Mouse (Mus musculus) cerebellum, postnatal 10 days (tissue): ENCODE results near the gene Bbof1.

Experiments used
- DNase-seq, 2 experiments: peaks; one replicate each; pipeline ENCODE4 v3.0.0; 2021; ENCODE audit warnings: mixed read lengths in 2 of 2

Bbof1 gene

GRCm38 (mm10) chr12:84408819-84409507, at the start of gene Bbof1, which contains the start of gene Entpd5:
Bbof1 (plus strand) TSS chr12:84409071.
Entpd5 (minus strand) TSS chr12:84409029.
- DNase-seq: peak; percentile 96 to 97

- peak; percentile 96 to 97 for DNase-seq
Observed at GRCm38 (mm10) chr12:84361555-84362489, 47.0 kb upstream of the Bbof1 start, which contains the start of the genes Coq6 and Fam161b. Coq6 (plus strand) TSS chr12:84361657. Fam161b (minus strand) TSS chr12:84361833.

GRCm38 (mm10) chr12:84362872-84363271, 46.0 kb upstream of the Bbof1 start:
- no peak for DNase-seq

GRCm38 (mm10) chr12:84364291-84364690, 44.6 kb upstream of the Bbof1 start:
- DNase-seq: no peak

- no peak for DNase-seq
Observed at GRCm38 (mm10) chr12:84365137-84365536, 43.7 kb upstream of the Bbof1 start.

GRCm38 (mm10) chr12:84366971-84367370, 41.9 kb upstream of the Bbof1 start:
- DNase-seq: peak in 1 of 2 experiments; percentile 11

- DNase-seq: no peak
Observed at GRCm38 (mm10) chr12:84371647-84372046, 37.2 kb upstream of the Bbof1 start.

- DNase-seq: no peak
Observed at GRCm38 (mm10) chr12:84373831-84374481, 34.9 kb upstream of the Bbof1 start.

GRCm38 (mm10) chr12:84382369-84382768, 26.5 kb upstream of the Bbof1 start:
- DNase-seq: no peak

- DNase-seq: peak; percentile 15 to 36
Observed at GRCm38 (mm10) chr12:84384644-84385081, 24.2 kb upstream of the Bbof1 start.

- no peak for DNase-seq
Observed at GRCm38 (mm10) chr12:84385408-84385807, 23.5 kb upstream of the Bbof1 start.

- DNase-seq: no peak
Observed at GRCm38 (mm10) chr12:84388097-84388496, 20.8 kb upstream of the Bbof1 start.

GRCm38 (mm10) chr12:84388774-84389400, 20.0 kb upstream of the Bbof1 start:
- DNase-seq: no peak

GRCm38 (mm10) chr12:84390336-84390735, 18.5 kb upstream of the Bbof1 start:
- no peak for DNase-seq

GRCm38 (mm10) chr12:84392681-84393080, 16.2 kb upstream of the Bbof1 start:
- no peak for DNase-seq

GRCm38 (mm10) chr12:84393847-84394246, 15.0 kb upstream of the Bbof1 start:
- no peak for DNase-seq

GRCm38 (mm10) chr12:84396947-84397679, 11.8 kb upstream of the Bbof1 start:
- no peak for DNase-seq

- no peak for DNase-seq
Observed at GRCm38 (mm10) chr12:84397685-84398084, 11.2 kb upstream of the Bbof1 start.

GRCm38 (mm10) chr12:84398629-84399028, 10.2 kb upstream of the Bbof1 start:
- DNase-seq: no peak

- DNase-seq: no peak
Observed at GRCm38 (mm10) chr12:84399135-84399534, 9.7 kb upstream of the Bbof1 start.

GRCm38 (mm10) chr12:84399663-84400062, 9.2 kb upstream of the Bbof1 start:
- no peak for DNase-seq

- DNase-seq: no peak
Observed at GRCm38 (mm10) chr12:84400068-84400467, 8.8 kb upstream of the Bbof1 start.
